Mouse (Mus musculus) bone marrow macrophage, adult 2 months (primary cell): ENCODE results near the gene Gm10271. TPM values are rescaled to one million over a fixed set of nuclear protein-coding genes. Genes with fewer than 3 reads are reported as not detected.

ENCODE experiments used
- H3K27ac ChIP-seq: 2 replicates; pipeline ENCODE4 v1.5.1; 2012; ENCODE audit warnings: low read depth, low read length; ENCODE audit not compliant: insufficient read depth
- H3K4me1 ChIP-seq: 2 replicates; pipeline ENCODE4 v1.6.1; 2012; ENCODE audit warnings: low read length; ENCODE audit not compliant: control insufficient read depth, insufficient read depth
- H3K4me3 ChIP-seq: 2 replicates; pipeline ENCODE4 v1.5.1; 2012; ENCODE audit warnings: mild to moderate bottlenecking, low read length, moderate library complexity; ENCODE audit not compliant: insufficient read depth
- CTCF ChIP-seq: IDR thresholded peaks from 2 replicates; pipeline ENCODE4 v1.5.1; 2012; ENCODE audit warnings: low read depth, mild to moderate bottlenecking, low read length, moderate library complexity
- POLR2A ChIP-seq: IDR thresholded peaks from 2 replicates; pipeline ENCODE4 v1.6.1; 2012; ENCODE audit warnings: mild to moderate bottlenecking, low read depth, low read length, borderline replicate concordance
- polyA plus RNA-seq: library from polyadenylated mRNA; stranded (reverse); fragments of >200 nt; gene quantifications from 2 replicates; pipeline ENCODE4 v1.2.4, GENCODE M21; 2012; ENCODE audit not compliant: missing spikeins, insufficient read depth, insufficient read length

Gene Gm10271
- polyA plus RNA-seq, 1 experiment: not detected

- H3K27ac ChIP-seq: no peak overlapping the region
- H3K4me1 ChIP-seq: no peaks in the 10 kb centered on the region
- TF ChIP-seq POLR2A: no peak
- no peak for TF ChIP-seq CTCF
- H3K4me3 ChIP-seq: no peak overlapping the region
These were observed 14.4 kb downstream of the Gm10271 start for GRCm38 (mm10) chr10:116957867-116958551.

GRCm38 (mm10) chr10:116956483-116957158, 15.8 kb downstream of the Gm10271 start:
- Histone ChIP-seq H3K4me1 (no peaks in the 10 kb centered on the region), H3K4me3 (no peak overlapping the region), H3K27ac (no peak overlapping the region)
- no peak for TF ChIP-seq POLR2A
- no peak for TF ChIP-seq CTCF

GRCm38 (mm10) chr10:116955191-116955590, 17.2 kb downstream of the Gm10271 start:
- TF ChIP-seq POLR2A (no peak), CTCF (no peak)
- H3K27ac ChIP-seq: no peak overlapping the region
- H3K4me1 ChIP-seq: 0 out of 2 replicates have a peak, but pooled peaks cover 2% of the 10 kb centered on the region
- no peak overlapping the region for H3K4me3 ChIP-seq

- H3K4me1 ChIP-seq: 0 out of 2 replicates have a peak, but pooled peaks cover 2% of the 10 kb centered on the region
- TF ChIP-seq POLR2A (no peak), CTCF (no peak)
- peak overlapping the region; percentile 71 for H3K4me3 ChIP-seq
- 0 out of 2 replicates have a peak overlapping the region, but pooled peaks have one; percentile 7 for H3K27ac ChIP-seq
These were observed 21.5 kb downstream of the Gm10271 start for GRCm38 (mm10) chr10:116950886-116951285.

- Histone ChIP-seq H3K27ac (0 out of 2 replicates have a peak within 1 kb of the TSS, but pooled peaks have one; percentile 7), H3K4me3 (peak within 1 kb of the TSS; percentile 86), H3K4me1 (0 out of 2 replicates have a peak, but pooled peaks cover 2% of the 10 kb centered on the region)
- no peak for TF ChIP-seq POLR2A
- peak; percentile 57 for TF ChIP-seq CTCF
These were observed 22.2 kb downstream of the Gm10271 start, which contains the start of gene Rab3ip for GRCm38 (mm10) chr10:116950009-116950769. TSS of gene Rab3ip (minus strand) at chr10:116950769.

GRCm38 (mm10) chr10:116949111-116950008, 23.0 kb downstream of the Gm10271 start:
- Histone ChIP-seq H3K27ac (no peak overlapping the region), H3K4me1 (0 out of 2 replicates have a peak, but pooled peaks cover 2% of the 10 kb centered on the region), H3K4me3 (peak overlapping the region; percentile 86)
- no peak for TF ChIP-seq CTCF
- TF ChIP-seq POLR2A: no peak

GRCm38 (mm10) chr10:116948414-116948813, 24.0 kb downstream of the Gm10271 start:
- H3K4me3 ChIP-seq: no peak overlapping the region
- H3K4me1 ChIP-seq: 0 out of 2 replicates have a peak, but pooled peaks cover 2% of the 10 kb centered on the region
- TF ChIP-seq CTCF: no peak
- TF ChIP-seq POLR2A: no peak
- no peak overlapping the region for H3K27ac ChIP-seq

- no peak overlapping the region for H3K4me3 ChIP-seq
- TF ChIP-seq CTCF (no peak), POLR2A (no peak)
- H3K27ac ChIP-seq: no peak overlapping the region
- no peaks in the 10 kb centered on the region for H3K4me1 ChIP-seq
These were observed 27.5 kb downstream of the Gm10271 start for GRCm38 (mm10) chr10:116944940-116945339.

- H3K27ac ChIP-seq: no peak overlapping the region
- H3K4me1 ChIP-seq: no peaks in the 10 kb centered on the region
- H3K4me3 ChIP-seq: no peak overlapping the region
- TF ChIP-seq CTCF (no peak), POLR2A (no peak)
These were observed 28.3 kb downstream of the Gm10271 start for GRCm38 (mm10) chr10:116944144-116944543.
